Mouse (Mus musculus): ENCODE measurements around the gene 4931414P19Rik.
A peak's percentile ranks its signal among the peaks of the same experiment; 100 is the strongest.

DNA sequence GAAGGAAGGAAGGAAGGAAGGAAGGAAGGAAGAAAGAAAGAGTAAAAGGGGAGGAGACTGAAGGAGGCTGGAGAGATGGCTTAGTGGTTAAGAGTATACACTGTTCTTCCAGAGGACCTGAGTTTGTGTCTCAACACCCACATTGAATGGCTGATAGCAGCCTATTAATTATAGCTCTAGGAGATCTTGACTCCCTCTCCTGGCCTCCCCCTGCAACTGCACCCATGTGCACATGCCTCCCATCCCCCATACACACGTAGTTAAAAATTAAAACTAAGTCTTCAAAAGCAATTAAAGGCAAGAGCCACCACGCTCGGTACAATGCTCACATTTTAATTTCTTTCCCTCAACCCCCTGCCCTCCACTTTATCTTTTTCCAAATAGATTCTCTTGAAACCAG lies 11.7 kb downstream of the 4931414P19Rik start:
- peak; percentile 61 for TF ChIP-seq CTCF (IDR thresholded peaks at IDR 0.05; ENCODE audit: low read depth, low read length)
- no peak for TF ChIP-seq EP300 (IDR thresholded peaks at IDR 0.05; ENCODE audit: insufficient read depth, low read depth, low read length)
- no peak for TF ChIP-seq POLR2A (IDR thresholded peaks at IDR 0.05; ENCODE audit: insufficient read depth, low read length)
